Mouse (Mus musculus): ENCODE results near the gene Rybp. TPM values are rescaled to one million over a fixed set of nuclear protein-coding genes. Genes with fewer than 3 reads are reported as not detected.

The Rybp gene
- 3.6 and 4.6 TPM in 2 replicates for polyA plus RNA-seq (2015; fragmentation: Nextera tagmentation; extraction: Ambion mirVana)

DNA sequence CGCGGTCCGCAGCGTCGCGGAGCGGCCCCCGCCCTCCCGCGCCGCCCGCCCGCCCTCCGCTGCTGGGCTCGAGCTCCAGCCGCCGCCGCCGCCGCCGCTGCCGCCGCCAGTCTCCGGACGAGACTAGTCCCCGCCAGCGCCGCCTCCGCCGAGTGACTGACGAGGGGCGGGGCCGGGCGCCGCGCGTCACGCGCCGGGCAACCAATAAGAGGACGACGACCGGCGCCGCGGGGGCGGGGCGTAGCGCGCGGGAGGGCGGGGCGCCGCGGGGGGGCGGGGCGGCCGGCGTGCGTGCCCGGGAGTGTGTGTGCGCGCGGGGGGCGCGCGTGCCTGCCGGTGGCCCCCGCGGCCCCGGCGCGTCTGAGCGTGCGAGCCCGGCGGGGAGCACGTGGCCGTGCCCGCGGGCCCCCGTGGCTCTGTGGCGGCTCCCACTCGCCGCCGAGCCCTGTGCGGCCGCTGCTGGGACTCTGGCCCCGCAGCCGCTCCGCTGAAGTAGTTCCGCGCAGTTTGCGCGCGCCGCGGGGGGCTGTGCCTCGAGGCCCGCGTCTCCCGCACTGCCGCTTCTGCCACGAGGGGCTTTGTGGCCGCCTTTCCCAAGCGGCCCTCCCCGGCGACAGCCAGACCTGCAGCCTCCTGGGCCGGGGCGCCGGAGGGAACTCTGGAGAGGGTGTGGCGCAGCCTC lies at the start of gene Rybp:
TSS of gene Rybp (minus strand) at position 152 of the 682 bp plus-strand sequence.
- Histone ChIP-seq H3K27me3 (ENCODE audit: control insufficient read depth, insufficient read depth, low read depth, low read length) (no peaks in the 10 kb centered on the region), H3K27ac (ENCODE audit: low read length) (peak within 1 kb of the TSS; percentile 92), H3K9ac (ENCODE audit: low read depth, low read length) (peak within 1 kb of the TSS; percentile 82), H3K4me2 (ENCODE audit: low read depth, low read length) (peak within 1 kb of the TSS; percentile 99), H3K4me3 (ENCODE audit: low read depth, low read length) (peak within 1 kb of the TSS; percentile 80), H3K4me1 (ENCODE audit: control insufficient read depth, low read depth, low read length) (peaks cover 20% of the 10 kb centered on the region), H3K36me3 (ENCODE audit: control insufficient read depth, insufficient read depth) (no peaks in the 10 kb centered on the region), H3K9me3 (replicated peaks; ENCODE audit: control insufficient read depth, low read length) (no peaks in the 10 kb centered on the region)
- WGBS (ENCODE audit: insufficient replicate concordance) = under 1% methylated on average over 61 of the region's 112 CpGs
- ATAC-seq (ENCODE audit: low read depth) = peak; percentile 91

DNA sequence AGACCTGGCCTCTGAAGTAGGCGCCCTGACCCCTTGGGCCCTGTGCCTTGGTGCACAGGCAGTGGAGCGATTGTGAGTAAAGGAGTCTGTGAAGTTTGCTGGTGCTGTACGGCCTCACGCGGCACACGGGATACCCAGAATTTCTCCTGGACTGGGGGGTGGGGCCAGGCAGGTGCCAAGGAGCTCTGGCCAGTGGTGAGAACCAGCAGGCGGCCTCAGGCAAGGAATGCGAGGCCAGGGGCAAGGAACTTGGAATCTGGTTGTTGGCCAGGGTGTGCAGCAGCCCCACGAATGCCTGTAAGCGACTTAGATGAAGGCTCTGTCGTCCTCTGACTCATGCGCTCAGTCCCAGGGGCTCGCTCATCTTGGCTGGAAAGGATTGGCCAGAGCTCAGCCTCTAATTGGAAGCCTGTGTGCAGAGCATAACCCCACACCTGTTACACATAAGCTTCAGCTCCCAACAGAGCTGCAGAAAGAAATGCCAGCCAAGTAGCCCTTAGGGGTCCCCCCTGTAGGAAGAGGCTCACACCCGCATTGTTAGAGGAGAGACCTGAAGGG lies 49.4 kb upstream of the Rybp start:
- Histone ChIP-seq H3K9ac (ENCODE audit: low read depth, low read length) (no peak overlapping the region), H3K27me3 (ENCODE audit: control insufficient read depth, insufficient read depth, low read depth, low read length) (no peaks in the 10 kb centered on the region), H3K4me1 (ENCODE audit: control insufficient read depth, low read depth, low read length) (no peaks in the 10 kb centered on the region; the same call in 1 of the 2 replicates), H3K4me2 (ENCODE audit: low read depth, low read length) (no peak overlapping the region), H3K27ac (ENCODE audit: low read length) (no peak overlapping the region), H3K9me3 (replicated peaks; ENCODE audit: control insufficient read depth, low read length) (no peaks in the 10 kb centered on the region), H3K36me3 (ENCODE audit: control insufficient read depth, insufficient read depth) (no peaks in the 10 kb centered on the region), H3K4me3 (ENCODE audit: low read depth, low read length) (no peak overlapping the region)
- no peak for ATAC-seq (ENCODE audit: low read depth)
- 40% methylated on average over 14 of the region's 14 CpGs for WGBS (ENCODE audit: insufficient replicate concordance)

DNA sequence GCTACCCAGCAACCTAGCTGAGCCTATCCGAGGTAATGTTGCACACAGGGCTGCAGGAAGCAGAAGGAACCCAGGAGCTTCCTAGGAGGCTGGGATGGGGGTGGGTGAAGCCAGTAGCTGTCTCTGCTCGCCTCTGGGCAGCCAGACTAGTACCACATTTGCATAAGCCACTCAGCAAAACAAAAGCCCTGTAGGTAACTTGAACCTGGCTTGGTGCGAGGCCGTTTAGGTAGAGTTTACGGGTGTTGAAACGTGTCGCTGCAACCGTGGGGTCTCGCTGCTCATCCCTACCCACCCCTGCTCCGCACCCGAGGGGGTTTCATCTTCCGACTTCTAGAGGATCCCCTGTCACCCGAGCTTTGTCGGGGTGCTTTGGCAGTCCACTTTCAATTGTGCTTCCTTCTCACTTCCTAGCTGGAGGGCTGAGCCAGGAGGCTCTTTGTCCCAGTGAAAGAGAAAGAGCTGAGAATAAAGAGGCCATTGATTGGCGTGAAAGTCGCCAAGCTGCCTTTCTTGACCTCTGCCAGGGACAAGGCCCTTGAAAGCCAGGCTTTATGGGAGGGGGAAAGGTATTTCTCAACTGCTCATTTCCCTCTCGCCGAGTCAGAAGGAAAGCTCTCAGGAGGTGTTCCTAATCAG lies 48.3 kb upstream of the Rybp start:
- Histone ChIP-seq H3K4me2 (ENCODE audit: low read depth, low read length) (peak overlapping the region; percentile 39), H3K27ac (ENCODE audit: low read length) (no peak overlapping the region), H3K9me3 (replicated peaks; ENCODE audit: control insufficient read depth, low read length) (no peaks in the 10 kb centered on the region), H3K27me3 (ENCODE audit: control insufficient read depth, insufficient read depth, low read depth, low read length) (no peaks in the 10 kb centered on the region), H3K36me3 (ENCODE audit: control insufficient read depth, insufficient read depth) (no peaks in the 10 kb centered on the region), H3K4me1 (ENCODE audit: control insufficient read depth, low read depth, low read length) (no peaks in the 10 kb centered on the region; the same call in 1 of the 2 replicates), H3K9ac (ENCODE audit: low read depth, low read length) (0 out of 2 replicates have a peak overlapping the region, but pooled peaks have one; percentile 13), H3K4me3 (ENCODE audit: low read depth, low read length) (peak overlapping the region; percentile 30)
- ATAC-seq (ENCODE audit: low read depth) = no peak
- WGBS (ENCODE audit: insufficient replicate concordance) = 10% methylated on average over 18 of the region's 18 CpGs

- Histone ChIP-seq H3K4me3 (ENCODE audit: low read depth, low read length) (no peak overlapping the region), H3K27me3 (ENCODE audit: control insufficient read depth, insufficient read depth, low read depth, low read length) (no peaks in the 10 kb centered on the region), H3K9me3 (replicated peaks; ENCODE audit: control insufficient read depth, low read length) (no peaks in the 10 kb centered on the region), H3K4me1 (ENCODE audit: control insufficient read depth, low read depth, low read length) (no peaks in the 10 kb centered on the region; the same call in 1 of the 2 replicates), H3K9ac (ENCODE audit: low read depth, low read length) (no peak overlapping the region), H3K27ac (ENCODE audit: low read length) (no peak overlapping the region), H3K4me2 (ENCODE audit: low read depth, low read length) (no peak overlapping the region), H3K36me3 (ENCODE audit: control insufficient read depth, insufficient read depth) (no peaks in the 10 kb centered on the region)
- 56% methylated on average over 7 of the region's 7 CpGs for WGBS (ENCODE audit: insufficient replicate concordance)
- ATAC-seq (ENCODE audit: low read depth) = no peak
These were observed 46.5 kb upstream of the Rybp start for GRCm38 (mm10) chr6:100333745-100334144.

DNA sequence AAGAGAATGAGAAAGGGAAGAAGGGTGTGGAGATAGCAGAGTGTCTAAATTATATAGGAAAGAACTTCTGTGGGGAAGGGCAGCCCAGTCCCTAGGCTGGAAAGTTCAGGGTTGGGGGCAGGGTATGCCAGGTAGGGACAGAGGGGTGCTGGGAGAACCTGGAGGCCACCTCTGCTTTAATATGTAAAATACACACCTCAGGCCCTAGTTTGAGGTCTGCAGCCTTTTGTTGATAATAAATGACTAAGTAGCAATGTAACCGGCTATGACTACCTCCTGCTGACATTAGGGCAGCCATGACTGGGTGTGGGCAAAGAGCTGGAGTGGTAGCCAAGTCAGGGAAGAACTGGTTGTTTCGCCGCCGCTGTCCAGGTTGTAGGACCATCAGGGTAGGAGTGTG lies 45.2 kb upstream of the Rybp start:
- no peak for ATAC-seq (ENCODE audit: low read depth)

GRCm38 (mm10) chr6:100331582-100331981 lies 44.3 kb upstream of the Rybp start:
- H3K4me3 ChIP-seq (ENCODE audit: low read depth, low read length) = no peak overlapping the region
- no peaks in the 10 kb centered on the region for H3K9me3 ChIP-seq (replicated peaks; ENCODE audit: control insufficient read depth, low read length)
- no peaks in the 10 kb centered on the region; the same call in 1 of the 2 replicates for H3K4me1 ChIP-seq (ENCODE audit: control insufficient read depth, low read depth, low read length)
- no peak overlapping the region for H3K27ac ChIP-seq (ENCODE audit: low read length)
- H3K36me3 ChIP-seq (ENCODE audit: control insufficient read depth, insufficient read depth) = no peaks in the 10 kb centered on the region
- no peaks in the 10 kb centered on the region for H3K27me3 ChIP-seq (ENCODE audit: control insufficient read depth, insufficient read depth, low read depth, low read length)
- H3K9ac ChIP-seq (ENCODE audit: low read depth, low read length) = no peak overlapping the region
- no peak for ATAC-seq (ENCODE audit: low read depth)
- H3K4me2 ChIP-seq (ENCODE audit: low read depth, low read length) = no peak overlapping the region
- WGBS (ENCODE audit: insufficient replicate concordance) = 10% methylated on average over 8 of the region's 8 CpGs

More for the DNA sequence above, 45.2 kb upstream of the Rybp start:
- 65% methylated on average over 4 of the region's 4 CpGs for WGBS (ENCODE audit: insufficient replicate concordance)
- H3K4me2 ChIP-seq (ENCODE audit: low read depth, low read length) = no peak overlapping the region
- no peaks in the 10 kb centered on the region for H3K36me3 ChIP-seq (ENCODE audit: control insufficient read depth, insufficient read depth)
- no peak overlapping the region for H3K4me3 ChIP-seq (ENCODE audit: low read depth, low read length)
- H3K9me3 ChIP-seq (replicated peaks; ENCODE audit: control insufficient read depth, low read length) = no peaks in the 10 kb centered on the region
- H3K27ac ChIP-seq (ENCODE audit: low read length) = no peak overlapping the region
- H3K9ac ChIP-seq (ENCODE audit: low read depth, low read length) = no peak overlapping the region
- H3K27me3 ChIP-seq (ENCODE audit: control insufficient read depth, insufficient read depth, low read depth, low read length) = no peaks in the 10 kb centered on the region
- no peaks in the 10 kb centered on the region; the same call in 1 of the 2 replicates for H3K4me1 ChIP-seq (ENCODE audit: control insufficient read depth, low read depth, low read length)

DNA sequence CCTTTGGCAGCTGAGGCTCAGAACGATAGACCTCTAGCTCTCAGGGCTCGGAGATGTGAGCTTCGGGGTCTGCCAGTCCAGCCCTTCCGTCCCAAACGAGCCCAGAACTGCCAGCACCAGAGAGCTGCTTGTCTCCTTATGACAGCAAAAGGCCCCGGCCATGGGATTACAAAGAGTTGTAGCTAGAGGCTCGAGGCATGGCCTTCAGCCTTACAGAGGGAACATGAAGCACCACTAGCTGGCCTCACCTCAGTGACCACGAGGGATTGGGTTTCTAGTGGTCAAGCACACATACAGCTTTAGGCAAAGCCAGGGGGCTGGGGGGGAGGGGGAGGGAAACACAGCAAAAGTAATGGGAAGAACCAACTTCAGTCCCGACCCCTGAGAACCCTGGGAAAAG lies 43.8 kb upstream of the Rybp start:
- ATAC-seq (ENCODE audit: low read depth) = no peak
- no peak overlapping the region for H3K4me2 ChIP-seq (ENCODE audit: low read depth, low read length)
- H3K9ac ChIP-seq (ENCODE audit: low read depth, low read length) = no peak overlapping the region
- H3K4me3 ChIP-seq (ENCODE audit: low read depth, low read length) = no peak overlapping the region
- H3K36me3 ChIP-seq (ENCODE audit: control insufficient read depth, insufficient read depth) = no peaks in the 10 kb centered on the region
- H3K9me3 ChIP-seq (replicated peaks; ENCODE audit: control insufficient read depth, low read length) = no peaks in the 10 kb centered on the region
- 49% methylated on average over 9 of the region's 9 CpGs for WGBS (ENCODE audit: insufficient replicate concordance)
- no peaks in the 10 kb centered on the region for H3K27me3 ChIP-seq (ENCODE audit: control insufficient read depth, insufficient read depth, low read depth, low read length)
- no peaks in the 10 kb centered on the region for H3K4me1 ChIP-seq (ENCODE audit: control insufficient read depth, low read depth, low read length)
- no peak overlapping the region for H3K27ac ChIP-seq (ENCODE audit: low read length)

DNA sequence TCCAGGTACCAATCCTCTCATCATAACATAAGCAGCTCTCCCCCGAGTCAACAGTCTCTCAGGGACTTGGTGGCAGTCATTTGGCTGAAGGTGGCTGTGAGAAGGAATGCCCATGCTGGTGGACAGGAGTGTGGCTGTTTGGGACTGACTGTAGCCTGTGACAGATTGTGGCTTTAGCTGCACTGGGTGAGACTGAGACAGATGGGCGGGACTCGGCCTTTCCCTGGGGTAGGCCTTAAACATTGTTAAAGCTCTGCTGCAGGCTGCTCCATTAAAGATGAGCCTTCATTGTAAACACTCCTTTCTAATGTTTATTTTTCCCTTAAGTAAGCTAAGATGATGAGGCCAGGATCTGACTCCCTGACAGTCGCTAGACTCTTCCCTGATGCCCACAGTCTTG lies 42.3 kb upstream of the Rybp start:
- Histone ChIP-seq H3K27ac (ENCODE audit: low read length) (no peak overlapping the region), H3K27me3 (ENCODE audit: control insufficient read depth, insufficient read depth, low read depth, low read length) (no peaks in the 10 kb centered on the region), H3K36me3 (ENCODE audit: control insufficient read depth, insufficient read depth) (no peaks in the 10 kb centered on the region), H3K4me1 (ENCODE audit: control insufficient read depth, low read depth, low read length) (no peaks in the 10 kb centered on the region), H3K4me3 (ENCODE audit: low read depth, low read length) (no peak overlapping the region), H3K4me2 (ENCODE audit: low read depth, low read length) (no peak overlapping the region), H3K9ac (ENCODE audit: low read depth, low read length) (no peak overlapping the region), H3K9me3 (replicated peaks; ENCODE audit: control insufficient read depth, low read length) (no peaks in the 10 kb centered on the region)
- no peak for ATAC-seq (ENCODE audit: low read depth)
- 47% methylated on average over 4 of the region's 4 CpGs for WGBS (ENCODE audit: insufficient replicate concordance)

DNA sequence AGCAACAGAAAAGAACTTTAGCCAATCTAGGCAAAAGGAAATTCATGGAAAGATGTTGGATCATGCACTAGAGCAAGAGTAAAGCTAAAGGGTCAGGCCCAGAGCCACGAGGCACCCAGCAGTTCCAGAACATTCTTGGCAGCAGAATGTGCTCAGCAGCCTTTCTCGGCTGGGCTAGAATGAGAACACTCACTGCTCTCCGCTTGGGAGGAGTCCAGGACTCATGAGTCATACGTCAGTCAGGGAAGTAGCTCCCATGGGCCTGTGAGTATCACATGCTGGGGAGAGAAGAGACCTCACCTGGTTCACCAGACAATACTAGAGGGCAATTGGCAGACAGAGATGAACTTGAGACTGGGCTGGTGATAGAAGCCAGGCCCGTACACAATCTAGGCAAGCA lies 39.8 kb upstream of the Rybp start:
- 62% methylated on average over 5 of the region's 5 CpGs for WGBS (ENCODE audit: insufficient replicate concordance)
- ATAC-seq (ENCODE audit: low read depth) = no peak
- no peak overlapping the region for H3K4me2 ChIP-seq (ENCODE audit: low read depth, low read length)

More for the DNA sequence above, 39.8 kb upstream of the Rybp start:
- no peak overlapping the region for H3K27ac ChIP-seq (ENCODE audit: low read length)
- H3K4me3 ChIP-seq (ENCODE audit: low read depth, low read length) = no peak overlapping the region
- H3K36me3 ChIP-seq (ENCODE audit: control insufficient read depth, insufficient read depth) = no peaks in the 10 kb centered on the region
- no peak overlapping the region for H3K9ac ChIP-seq (ENCODE audit: low read depth, low read length)
- no peaks in the 10 kb centered on the region for H3K27me3 ChIP-seq (ENCODE audit: control insufficient read depth, insufficient read depth, low read depth, low read length)
- no peaks in the 10 kb centered on the region for H3K4me1 ChIP-seq (ENCODE audit: control insufficient read depth, low read depth, low read length)
- H3K9me3 ChIP-seq (replicated peaks; ENCODE audit: control insufficient read depth, low read length) = no peaks in the 10 kb centered on the region
